Mouse (Mus musculus) forebrain, postnatal 0 days (tissue): ENCODE data around the gene Letm1. TPM values are rescaled to one million over a fixed set of nuclear protein-coding genes. Genes with fewer than 3 reads are reported as not detected.

Experiments used
- ATAC-seq: fragments of 200-750 bp; cut with Nextera tagmentation; 2 replicates; pipeline ENCODE4 v1.8.0; 2017; ENCODE audit warnings: mild to moderate bottlenecking, moderate library complexity
- DNase-seq: peaks from one replicate; pipeline ENCODE4 v3.0.0-alpha.2; 2015
- H3K27ac ChIP-seq: fragments of 300-500 bp; sonication (generic); 2 replicates; pipeline ENCODE4 v1.5.1; 2014; ENCODE audit warnings: low read depth, mild to moderate bottlenecking, antibody characterized with exemption, low read length, moderate library complexity, mixed read lengths
- H3K27me3 ChIP-seq: fragments of 300-500 bp; sonication (generic); 2 replicates; pipeline ENCODE4 v1.6.1; 2014; ENCODE audit warnings: mild to moderate bottlenecking, low read length, mixed read lengths; ENCODE audit not compliant: insufficient read depth
- H3K36me3 ChIP-seq: fragments of 300-500 bp; sonication (generic); 2 replicates; pipeline ENCODE4 v1.6.1; 2014; ENCODE audit warnings: mild to moderate bottlenecking, moderate library complexity; ENCODE audit not compliant: insufficient read depth
- H3K4me1 ChIP-seq: fragments of 300-500 bp; sonication (generic); 2 replicates; pipeline ENCODE4 v1.6.1; 2014; ENCODE audit warnings: antibody characterized with exemption; ENCODE audit not compliant: insufficient read depth
- H3K4me2 ChIP-seq: fragments of 300-500 bp; sonication (generic); 2 replicates; pipeline ENCODE4 v1.6.1; 2014; ENCODE audit warnings: low read depth, mild to moderate bottlenecking, moderate library complexity
- H3K4me3 ChIP-seq: fragments of 300-500 bp; sonication (generic); 2 replicates; pipeline ENCODE4 v1.5.1; 2014; ENCODE audit warnings: low read depth, low read length, mixed read lengths
- H3K9ac ChIP-seq: fragments of 300-500 bp; sonication (generic); 2 replicates; pipeline ENCODE4 v1.6.1; 2014; ENCODE audit warnings: mild to moderate bottlenecking
- H3K9me3 ChIP-seq: fragments of 300-500 bp; sonication (generic); 2 replicates; pipeline ENCODE4 v1.6.1; 2016; ENCODE audit warnings: low read length
- CTCF ChIP-seq: sonication (generic); IDR thresholded peaks from 2 replicates; pipeline ENCODE4 v1.5.1; 2016; ENCODE audit warnings: antibody characterized with exemption, control low read depth, low read depth
- WGBS: fragments of 180-500 bp; shearing (Covaris S2); extraction: QIAGEN DNeasy Blood & Tissue Kit; methylation state at CpG from one replicate; pipeline ENCODE4 v1.1.7; 2014; 5-methylcytosine and 5-hydroxymethylcytosine counted together
- polyA plus RNA-seq: library from polyadenylated mRNA; unstranded; fragments of >200 nt; fragmentation: Nextera tagmentation; extraction: Ambion mirVana; gene quantifications from 2 replicates; pipeline ENCODE4 v1.2.1, GENCODE M21; 2015
- total RNA-seq: library from RNA; depleted of rRNA; stranded (reverse); fragments of >200 nt; gene quantifications from 2 replicates; pipeline ENCODE4 v1.2.3, GENCODE M21; 2014; rRNA removed

The Letm1 gene
- total and polyA plus RNA-seq, 2 experiments from 2014 or later = 48.6 to 83.6 TPM

DNA sequence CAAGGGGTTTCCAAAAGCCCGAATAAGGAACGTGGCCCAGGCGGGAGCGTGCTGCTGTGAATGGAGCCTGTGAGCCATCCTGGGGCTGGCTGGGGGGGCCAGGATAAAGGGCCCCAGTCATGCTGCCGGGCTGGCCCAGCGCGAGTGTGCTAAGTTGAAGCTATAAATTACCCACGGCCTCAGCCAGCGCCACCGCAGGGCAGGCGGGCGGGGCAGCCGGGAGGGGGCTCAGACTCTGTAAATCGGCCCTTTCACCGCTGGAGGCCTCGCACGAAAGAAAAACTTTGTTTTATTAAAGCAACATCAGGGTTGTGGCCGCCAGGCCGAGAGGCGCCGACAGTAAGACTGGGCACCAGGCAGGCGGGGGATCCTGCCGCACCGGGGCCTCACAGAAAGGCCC is 90.2 kb downstream of the Letm1 start:
- 7% methylated on average over 24 of the region's 24 CpGs for WGBS
- TF ChIP-seq CTCF = no peak
- H3K27ac ChIP-seq = no peak overlapping the region
- no peak overlapping the region for H3K4me3 ChIP-seq
- no peaks in the 10 kb centered on the region for H3K9me3 ChIP-seq
- peaks cover 16% of the 10 kb centered on the region for H3K4me1 ChIP-seq
- no peak overlapping the region for H3K9ac ChIP-seq
- H3K4me2 ChIP-seq = no peak overlapping the region
- H3K27me3 ChIP-seq = no peaks in the 10 kb centered on the region; the same call in 1 of the 2 replicates
- no peaks in the 10 kb centered on the region for H3K36me3 ChIP-seq
- ATAC-seq (no peak), DNase-seq (no peak)

GRCm38 (mm10) chr5:33689852-33690645 is 92.6 kb downstream of the Letm1 start:
- Histone ChIP-seq H3K4me2 (no peak overlapping the region), H3K9me3 (no peaks in the 10 kb centered on the region), H3K9ac (no peak overlapping the region), H3K4me3 (no peak overlapping the region), H3K36me3 (no peaks in the 10 kb centered on the region), H3K27ac (0 out of 2 replicates have a peak overlapping the region, but pooled peaks have one; percentile 15), H3K27me3 (no peaks in the 10 kb centered on the region), H3K4me1 (peaks cover 11% of the 10 kb centered on the region)
- DNase-seq = no peak
- no peak for TF ChIP-seq CTCF
- ATAC-seq = peak; percentile 15; the same call in 1 of the 2 replicates
- WGBS = 39% methylated on average over 11 of the region's 11 CpGs

Other genes starting within 250 kb of the Letm1 start
- 20.9 and 36.6 TPM in 2 replicates for gene Fam53a, start 153.2 kb downstream of the Letm1 start, total RNA-seq
- gene Fam53a, start 153.2 kb downstream of the Letm1 start, polyA plus RNA-seq = 37.5 and 40.0 TPM in 2 replicates
- 1.00 TPM in 1 of 2 replicates, not detected in the other for gene Gm9903, start 152.9 kb downstream of the Letm1 start, total RNA-seq
- gene Gm9903, start 152.9 kb downstream of the Letm1 start, polyA plus RNA-seq = 0.39 and 0.59 TPM in 2 replicates
- 88.7 and 89.8 TPM in 2 replicates for gene Slbp, start 130.2 kb downstream of the Letm1 start, total RNA-seq
- 86.4 and 94.4 TPM in 2 replicates for gene Slbp, start 130.2 kb downstream of the Letm1 start, polyA plus RNA-seq
- 12.0 and 20.1 TPM in 2 replicates for gene Tacc3, start 124.7 kb downstream of the Letm1 start, total RNA-seq
- 24.9 and 25.5 TPM in 2 replicates for gene Tacc3, start 124.7 kb downstream of the Letm1 start, polyA plus RNA-seq
- 20.6 and 23.9 TPM in 2 replicates for gene Tmem129, start 124.4 kb downstream of the Letm1 start, total RNA-seq
- 15.5 and 20.9 TPM in 2 replicates for gene Tmem129, start 124.4 kb downstream of the Letm1 start, polyA plus RNA-seq
- 52.2 and 56.6 TPM in 2 replicates for gene Fgfr3, start 61.1 kb downstream of the Letm1 start, total RNA-seq
- gene Fgfr3, start 61.1 kb downstream of the Letm1 start, polyA plus RNA-seq = 11.7 and 22.2 TPM in 2 replicates
- 98.3 and 127 TPM in 2 replicates for gene Nsd2, start 37.9 kb upstream of the Letm1 start, total RNA-seq
- gene Nsd2, start 37.9 kb upstream of the Letm1 start, polyA plus RNA-seq = 46.4 and 58.6 TPM in 2 replicates
- 23.2 and 28.5 TPM in 2 replicates for gene Nelfa, start 153.6 kb upstream of the Letm1 start, total RNA-seq
- 28.9 and 32.6 TPM in 2 replicates for gene Nelfa, start 153.6 kb upstream of the Letm1 start, polyA plus RNA-seq
- 539 and 762 TPM in 2 replicates for gene Gm1673, start 200.6 kb upstream of the Letm1 start, total RNA-seq
- gene Gm1673, start 200.6 kb upstream of the Letm1 start, polyA plus RNA-seq = 747 and 963 TPM in 2 replicates
- 28.1 and 31.8 TPM in 2 replicates for gene Nat8l, start 213.2 kb upstream of the Letm1 start, total RNA-seq
- 4.3 and 4.9 TPM in 2 replicates for gene Nat8l, start 213.2 kb upstream of the Letm1 start, polyA plus RNA-seq